Mouse (Mus musculus) adipocyte (in vitro differentiated cells): Measurements from ENCODE around the gene Aven.
A peak's percentile ranks its signal among the peaks of the same experiment; 100 is the strongest.

ENCODE experiments used
- DNase-seq: peaks from one replicate; pipeline ENCODE4 v3.0.0-alpha.2; 2016; ENCODE audit warnings: low spot score

Gene Aven

DNA sequence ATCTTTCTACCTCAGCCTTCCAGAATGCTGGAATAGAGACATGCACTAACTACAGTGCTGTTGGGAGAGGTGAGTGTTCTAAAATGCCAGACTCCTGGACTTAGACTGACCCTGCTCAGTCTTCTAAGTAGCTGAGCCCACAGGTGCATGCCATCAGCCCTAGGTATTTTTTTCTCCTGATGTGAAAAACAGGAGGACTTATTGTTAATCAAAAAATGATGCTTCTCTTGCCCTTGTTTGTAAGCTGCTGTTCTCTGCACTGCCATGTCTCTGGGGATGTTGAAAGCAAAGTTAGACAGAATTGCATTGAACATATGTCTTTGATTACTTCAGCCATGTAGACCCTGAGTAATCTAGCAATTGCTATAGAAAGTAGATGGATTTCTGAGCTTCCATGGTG, 64.7 kb downstream of the Aven start:
- DNase-seq = no peak

- no peak for DNase-seq
These were observed 68.8 kb downstream of the Aven start for GRCm38 (mm10) chr2:112561549-112561948.

GRCm38 (mm10) chr2:112565060-112565459, 72.3 kb downstream of the Aven start:
- no peak for DNase-seq

DNA sequence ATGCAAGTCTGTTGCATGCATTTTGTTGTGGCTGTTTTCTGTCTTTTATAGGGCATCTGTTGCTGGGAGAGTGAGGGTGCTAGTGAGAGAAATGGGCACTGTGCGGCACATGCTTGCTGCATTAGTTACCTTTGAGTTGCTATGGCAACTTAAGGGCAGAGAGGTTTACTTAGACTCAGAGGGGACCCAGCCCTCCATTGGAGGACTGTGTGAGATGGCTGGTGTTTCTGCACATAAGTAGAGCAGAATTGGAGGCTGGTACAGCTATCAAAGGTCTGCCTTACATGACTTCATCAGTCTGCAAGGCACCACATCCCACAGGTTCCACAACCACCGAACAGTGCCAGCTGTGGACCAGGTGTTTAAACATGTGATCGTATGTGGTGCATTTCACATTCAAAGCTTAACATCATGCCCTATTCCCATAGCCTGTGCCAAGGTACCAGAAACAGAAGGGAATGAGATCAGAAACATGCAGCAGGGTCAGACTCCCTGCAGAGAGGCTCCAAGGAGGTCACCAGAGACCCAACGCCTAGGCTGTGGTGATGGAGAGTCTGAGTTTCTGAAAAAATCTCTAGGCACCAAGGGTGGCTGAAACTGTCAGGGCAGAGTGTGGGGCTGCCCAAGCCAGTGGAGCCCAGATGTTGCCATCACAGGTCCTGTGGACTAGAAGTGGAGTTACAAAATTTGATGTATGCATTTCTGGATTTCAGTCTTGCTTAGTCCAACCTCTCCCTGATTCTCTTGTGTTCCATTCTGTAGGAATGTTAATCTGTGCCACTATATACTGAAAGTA, 73.7 kb downstream of the Aven start:
- no peak for DNase-seq

GRCm38 (mm10) chr2:112567786-112568185, 75.0 kb downstream of the Aven start:
- DNase-seq = no peak

- DNase-seq = no peak
These were observed 98.2 kb downstream of the Aven start for GRCm38 (mm10) chr2:112590985-112591384.

GRCm38 (mm10) chr2:112591451-112591871, 98.7 kb downstream of the Aven start:
- DNase-seq = no peak

GRCm38 (mm10) chr2:112593322-112593721, 100.6 kb downstream of the Aven start:
- no peak for DNase-seq

DNA sequence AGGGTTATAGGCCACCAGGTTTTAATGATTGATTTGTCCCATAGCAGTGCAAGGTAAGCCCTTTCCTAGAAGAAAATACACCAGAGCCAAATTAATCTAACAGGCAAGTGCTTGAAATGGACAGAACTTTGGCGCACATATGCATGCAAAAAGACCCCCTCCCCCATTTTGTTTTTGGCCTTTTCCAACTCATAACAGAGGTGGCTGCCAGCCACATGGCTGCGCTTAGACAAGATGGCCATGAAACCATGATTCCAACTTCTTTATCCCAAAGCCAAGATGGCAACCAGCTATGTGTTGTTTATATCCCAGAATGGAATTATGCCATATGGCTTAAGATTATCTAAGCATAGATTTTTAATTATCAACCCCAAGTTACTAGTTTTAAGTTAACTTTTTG, 101.0 kb downstream of the Aven start:
- DNase-seq = no peak

DNA sequence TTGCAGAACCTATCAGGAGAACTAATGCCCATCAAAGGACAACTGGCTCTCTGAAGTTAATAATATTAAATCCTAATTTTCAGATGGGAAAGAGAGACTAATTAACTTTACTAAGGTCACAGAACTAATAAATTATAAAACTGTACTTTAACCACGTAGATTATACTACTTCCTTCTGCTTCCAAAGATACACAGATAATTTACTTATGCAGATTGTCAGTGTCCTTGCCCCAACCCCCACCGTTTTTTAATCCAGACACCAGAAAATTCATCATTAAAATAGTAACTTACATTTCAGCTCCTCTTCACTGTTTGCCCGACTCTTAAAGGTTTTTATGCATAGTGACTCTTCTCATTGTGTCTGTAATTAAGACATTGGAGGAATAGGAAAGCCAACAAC, 103.0 kb downstream of the Aven start:
- DNase-seq = no peak

GRCm38 (mm10) chr2:112596415-112596814, 103.7 kb downstream of the Aven start:
- DNase-seq = no peak

GRCm38 (mm10) chr2:112597064-112597463, 104.3 kb downstream of the Aven start:
- no peak for DNase-seq

DNA sequence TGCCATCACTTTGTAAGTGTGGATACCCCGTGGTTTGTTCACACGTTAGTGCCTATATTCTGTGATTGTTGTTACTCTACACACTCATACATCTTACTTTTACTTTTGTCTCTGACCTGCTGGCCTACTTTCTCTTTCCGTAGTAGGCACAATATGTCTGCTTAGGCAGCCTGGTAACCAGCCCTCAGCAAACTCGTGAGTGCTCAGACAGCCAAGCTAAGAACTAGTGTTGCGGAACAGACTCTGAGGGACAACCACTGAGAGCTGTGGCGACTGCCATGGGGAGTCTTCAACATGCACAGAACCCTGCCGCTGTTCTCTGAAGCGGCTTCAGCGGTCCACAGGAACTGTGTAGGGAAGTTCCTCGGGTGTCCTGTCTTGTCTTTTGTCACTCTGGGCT, 107.5 kb downstream of the Aven start:
- no peak for DNase-seq

DNA sequence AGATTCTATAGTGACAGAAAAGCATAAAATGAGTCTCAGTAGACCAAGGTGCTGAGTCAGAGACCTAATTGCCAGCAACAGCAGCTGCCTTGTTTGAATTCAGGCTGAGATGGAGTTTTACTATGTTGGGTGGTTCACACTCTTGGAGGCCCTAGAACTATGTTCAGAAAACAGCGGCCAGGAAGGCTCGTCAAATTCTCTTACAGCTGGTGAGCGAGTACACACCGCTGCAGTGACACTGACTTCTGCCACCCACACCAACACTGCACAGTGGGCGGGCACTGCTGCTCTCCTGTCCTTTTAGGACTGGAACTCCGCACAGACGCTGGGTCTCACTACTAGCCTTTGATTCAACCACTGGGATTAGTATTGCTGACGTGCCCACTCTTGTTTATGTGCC, 109.7 kb downstream of the Aven start:
- no peak for DNase-seq

DNA sequence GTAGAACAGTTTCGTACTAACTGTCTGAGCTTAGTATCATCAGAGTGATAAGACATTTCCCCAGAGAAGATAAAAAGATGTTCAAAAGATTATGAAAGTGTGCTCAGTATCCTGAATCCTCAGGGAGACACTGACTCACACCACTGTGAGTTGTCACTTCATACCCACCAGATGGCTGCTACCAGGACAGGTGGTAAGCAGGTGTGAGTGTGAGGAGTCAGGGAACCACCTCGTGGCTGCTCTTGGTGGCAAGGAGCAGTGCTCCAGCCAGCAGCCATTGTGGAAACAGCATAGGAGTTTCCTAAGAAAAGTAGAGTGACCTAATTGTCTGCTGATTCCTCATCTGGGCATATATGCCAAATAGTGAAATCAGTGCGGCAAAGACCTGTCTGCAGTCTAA, 113.8 kb downstream of the Aven start:
- no peak for DNase-seq

DNA sequence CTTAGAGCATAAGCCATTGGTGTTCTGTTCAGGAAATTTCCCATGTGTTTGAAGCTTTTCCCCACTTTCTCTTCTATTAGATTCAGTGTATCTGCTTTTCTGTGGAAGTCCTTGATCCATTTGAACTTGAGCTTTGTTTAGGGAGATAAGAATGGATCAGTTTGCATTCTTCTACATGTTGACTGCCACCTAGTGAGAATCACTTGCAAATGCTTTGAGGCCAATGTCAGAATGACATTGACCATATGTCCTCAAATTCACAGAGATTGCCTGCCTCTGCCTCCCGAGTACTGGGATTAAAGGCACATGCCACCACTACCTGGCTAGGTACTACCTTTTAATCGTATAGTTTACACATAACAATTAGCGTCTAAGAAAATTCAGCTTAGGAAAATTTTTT, 119.9 kb downstream of the Aven start:
- peak; percentile 10 for DNase-seq

DNA sequence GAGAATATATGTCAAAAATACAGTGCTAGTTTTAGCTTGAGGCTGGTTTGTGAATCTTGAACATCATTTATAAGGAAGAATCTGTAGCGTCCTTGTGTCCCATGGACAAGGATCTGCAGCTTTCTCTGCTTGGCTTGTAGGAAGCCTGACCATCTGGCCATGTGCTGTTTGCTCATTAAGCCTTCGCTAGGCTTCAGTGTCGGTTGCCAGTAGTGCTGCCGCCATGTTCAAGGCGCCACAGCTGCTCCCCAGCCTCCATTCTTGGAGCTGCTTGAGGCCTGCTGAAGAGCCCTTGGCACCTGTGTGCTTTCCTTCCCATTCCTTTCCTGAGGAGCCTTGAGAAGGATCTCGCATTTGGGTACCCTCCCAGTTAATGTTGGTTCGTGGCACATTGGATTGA, 121.6 kb downstream of the Aven start:
- DNase-seq = no peak

DNA sequence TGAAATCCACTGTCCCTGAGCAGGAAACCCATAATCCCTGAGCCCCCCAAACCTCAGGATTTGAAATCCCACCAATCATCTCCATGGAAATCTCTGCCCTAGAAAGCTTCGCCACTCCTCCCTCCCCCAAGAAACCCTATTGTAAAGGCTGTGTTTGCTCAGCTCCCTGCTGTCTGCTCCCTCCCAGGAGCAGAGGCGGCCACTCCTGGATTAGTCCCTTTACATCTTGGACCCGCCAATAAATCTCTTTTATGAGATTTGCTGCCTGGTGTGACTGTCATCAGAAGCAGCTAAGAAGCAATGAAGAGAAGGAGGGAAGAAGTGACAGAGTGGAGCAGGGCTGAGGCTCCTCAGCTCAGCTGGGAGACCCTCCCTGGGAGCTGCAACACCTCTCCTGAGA, 124.4 kb downstream of the Aven start:
- no peak for DNase-seq

DNA sequence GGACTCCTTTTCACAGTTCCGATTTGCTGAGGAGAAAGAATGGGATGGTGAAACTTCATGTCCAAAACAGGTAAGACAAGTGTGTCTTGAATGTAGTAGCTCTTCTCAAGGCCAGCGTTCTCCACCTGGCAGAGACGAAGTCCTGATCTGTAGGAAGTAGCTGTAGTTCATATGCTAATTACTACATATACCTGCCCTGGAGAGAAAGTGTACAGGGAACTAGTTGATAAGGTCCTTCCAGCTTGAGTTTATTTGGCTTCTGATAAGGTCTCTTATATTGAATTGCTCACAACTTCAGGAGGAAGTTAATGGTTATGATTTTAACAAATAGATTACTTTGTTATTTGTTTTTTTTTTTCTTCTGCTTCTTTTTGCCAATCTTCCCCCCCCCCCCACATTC, 132.4 kb downstream of the Aven start:
- no peak for DNase-seq

DNA sequence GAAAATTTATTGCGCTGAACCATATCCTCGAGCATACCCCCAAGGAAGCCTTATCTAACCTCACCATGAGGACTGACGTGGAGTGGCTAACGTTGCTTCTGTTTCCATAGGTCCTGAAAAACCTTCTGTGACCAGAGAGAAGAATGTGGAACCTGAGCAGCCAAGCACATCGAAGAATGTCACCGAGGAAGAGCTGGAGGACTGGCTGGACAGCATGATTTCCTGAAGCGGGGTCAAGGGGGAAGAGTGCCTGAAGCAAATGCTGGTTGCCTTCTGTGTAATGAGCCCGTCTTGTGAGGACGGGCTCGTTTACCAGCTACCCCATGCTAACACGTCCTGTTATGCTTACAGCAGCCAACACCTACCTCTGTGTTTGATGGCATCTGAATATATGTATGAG, 137.9 kb downstream of the Aven start:
- DNase-seq = no peak

DNA sequence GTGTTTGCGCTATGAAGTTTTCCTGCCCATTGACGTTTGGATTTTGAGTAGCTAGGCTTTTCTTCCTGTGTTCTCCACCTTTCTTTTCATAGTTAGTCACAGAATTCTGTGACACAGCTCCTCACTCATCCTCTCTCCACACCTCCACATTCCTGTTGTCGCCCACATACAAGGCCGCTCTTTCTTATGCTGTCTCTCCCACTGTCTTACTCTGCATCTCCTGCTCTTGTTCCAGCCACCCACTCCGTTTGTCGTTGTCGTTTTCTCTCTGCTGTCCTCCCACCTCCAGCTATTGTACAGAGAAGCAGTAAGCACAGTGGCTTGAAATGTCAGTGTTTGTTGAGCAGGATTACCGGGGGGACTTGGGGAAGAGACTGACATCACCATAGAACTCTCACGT, 139.8 kb downstream of the Aven start:
- no peak for DNase-seq

- no peak for DNase-seq
These were observed 144.4 kb downstream of the Aven start for GRCm38 (mm10) chr2:112637206-112637605.

- no peak for DNase-seq
These were observed 161.1 kb downstream of the Aven start for GRCm38 (mm10) chr2:112653836-112654235.

GRCm38 (mm10) chr2:112656131-112656530, 163.4 kb downstream of the Aven start:
- no peak for DNase-seq
